Mouse (Mus musculus): ENCODE data around the gene Tfcp2l1.

Tfcp2l1 gene

GRCm38 (mm10) chr1:118728796-118729195 is 101.1 kb downstream of the Tfcp2l1 start:
- DNase-seq (ENCODE audit: inconsistent age in 2 of 2, low spot score in 1 of 2): no peak

All from adrenal gland, adult (tissue).